In genomic region chr2:57492914-57493621, GRCm38 (mm10) we compare ENCODE assay signal across 21 mouse cellular contexts.
DNase-seq lines count a peak whose midpoint lies in the region; ATAC-seq lines count a peak whose summit lies in the region.
"Had no signal": no experiment of that assay in that cellular context is flagged by ENCODE, and none has a peak within 500 bp of the region (broad histone marks: within the 10 kb centered on the region; RNA-seq: fewer than 3 reads in every experiment).

No protein-coding gene starts in this region.

- no peaks in the 10 kb centered on the region for H3K27me3 ChIP-seq in forebrain, embryonic 10.5 days (ENCODE audit: poor library complexity, severe bottlenecking)
- H3K27me3 ChIP-seq in forebrain, embryonic 11.5 days (ENCODE audit: control insufficient read depth, insufficient read depth, low read length): no peaks in the 10 kb centered on the region
- H3K27me3 ChIP-seq: embryonic facial prominence, embryonic 13.5 days; forebrain, embryonic 15.5 days; heart, embryonic 12.5 days; hindbrain, embryonic 15.5 days; Patski had no signal

- 36% methylated on average over 6 of the region's 6 CpGs for WGBS in forebrain, embryonic 10.5 days
- WGBS in forebrain, embryonic 11.5 days: 25% methylated on average over 6 of the region's 6 CpGs

- no peak overlapping the region for H3K4me3 ChIP-seq in forebrain, embryonic 10.5 days
- no peak overlapping the region for H3K4me3 ChIP-seq in forebrain, embryonic 11.5 days (ENCODE audit: low read depth, low read length)
- H3K4me3 ChIP-seq: embryonic facial prominence, embryonic 13.5 days; forebrain, embryonic 15.5 days; heart, embryonic 12.5 days; hindbrain, embryonic 15.5 days had no signal

- H3K4me1 ChIP-seq in forebrain, embryonic 10.5 days: peaks cover 19% of the 10 kb centered on the region
- H3K4me1 ChIP-seq in forebrain, embryonic 11.5 days (replicated peaks; ENCODE audit: control insufficient read depth, insufficient read depth, low read length): no peaks in the 10 kb centered on the region; the same call in 1 of the 2 replicates
- H3K4me1 ChIP-seq: embryonic facial prominence, embryonic 13.5 days; forebrain, embryonic 15.5 days; heart, embryonic 12.5 days; hindbrain, embryonic 15.5 days had no signal

- 0 out of 2 replicates have a peak overlapping the region, but pooled peaks have one; percentile 5 for H3K27ac ChIP-seq in forebrain, embryonic 10.5 days
- no peak overlapping the region for H3K27ac ChIP-seq in forebrain, embryonic 11.5 days (ENCODE audit: low read depth, low read length)
- H3K27ac ChIP-seq: embryonic facial prominence, embryonic 13.5 days; forebrain, embryonic 15.5 days; hindbrain, embryonic 15.5 days had no signal

- DNase-seq in forebrain, embryonic 10.5 days (ENCODE audit: extremely low spot score, low spot score): no peak
- no peak for DNase-seq in forebrain, embryonic 11.5 days (ENCODE audit: low spot score)
- peak; percentile 72 for DNase-seq in Muller cell, postnatal 12 days (ENCODE audit: inconsistent ontology term)
- no peak for DNase-seq in spleen, postnatal 4 days (ENCODE audit: low spot score in 2 of 2)
- DNase-seq in lung, adult 18-20 months: no peak
- DNase-seq: adrenal gland, postnatal 14 days; cerebellum, adult 18-20 months; cerebellum, adult 9-11 months; cerebellum, postnatal 36 days; embryo, embryonic 11 days; gastrocnemius, postnatal 14 days; heart, postnatal 36 days had no signal

- ATAC-seq in forebrain, embryonic 11.5 days (replicated peaks; ENCODE audit: low FRiP score): no peak; the same call in 1 of the 2 replicates
- peak; percentile 67 for ATAC-seq in megakaryocyte, adult 5-6 weeks (ENCODE audit: poor library complexity, severe bottlenecking)
- no peak for ATAC-seq in CD4-positive, CD25-positive, alpha-beta regulatory T cell, adult 4 months
- ATAC-seq: activated CD4-positive, CD25-positive, alpha-beta regulatory T cell, adult 4 months; forebrain, embryonic 15.5 days; intestine, postnatal 0 days; Patski had no signal

- no peaks in the 10 kb centered on the region for H3K9me3 ChIP-seq in forebrain, embryonic 10.5 days
- H3K9me3 ChIP-seq in forebrain, embryonic 11.5 days (ENCODE audit: control insufficient read depth, low read length): no peaks in the 10 kb centered on the region
- H3K9me3 ChIP-seq: embryonic facial prominence, embryonic 13.5 days; forebrain, embryonic 15.5 days; heart, embryonic 12.5 days; hindbrain, embryonic 15.5 days had no signal

- no peak overlapping the region for H3K4me2 ChIP-seq in forebrain, embryonic 11.5 days (ENCODE audit: low read depth, low read length, severe bottlenecking)
- H3K4me2 ChIP-seq: embryonic facial prominence, embryonic 13.5 days; forebrain, embryonic 15.5 days; heart, embryonic 12.5 days; hindbrain, embryonic 15.5 days had no signal

- no peaks in the 10 kb centered on the region for H3K36me3 ChIP-seq in forebrain, embryonic 10.5 days (replicated peaks)
- no peaks in the 10 kb centered on the region for H3K36me3 ChIP-seq in forebrain, embryonic 11.5 days (ENCODE audit: control insufficient read depth, insufficient read depth, low read length)
- H3K36me3 ChIP-seq: embryonic facial prominence, embryonic 13.5 days; forebrain, embryonic 15.5 days; heart, embryonic 12.5 days; hindbrain, embryonic 15.5 days had no signal

- no peak overlapping the region for H3K9ac ChIP-seq in forebrain, embryonic 11.5 days (ENCODE audit: low read length)
- H3K9ac ChIP-seq: embryonic facial prominence, embryonic 13.5 days; forebrain, embryonic 15.5 days; heart, embryonic 12.5 days; hindbrain, embryonic 15.5 days had no signal
